Mouse (Mus musculus): ENCODE measurements around the gene Smad6.

- TF ChIP-seq GATA1 (IDR thresholded peaks at IDR 0.05; ENCODE audit: borderline replicate concordance, low read length): no peak
- no peak for TF ChIP-seq CTCF (IDR thresholded peaks at IDR 0.05; ENCODE audit: low read depth, low read length)
- no peak for TF ChIP-seq GATA2 (IDR thresholded peaks at IDR 0.05; ENCODE audit: borderline replicate concordance, low read depth, low read length)
- TF ChIP-seq TAL1 (conservative IDR thresholded peaks at IDR 0.05; ENCODE audit: low read depth, low read length): no peak
Measured at GRCm38 (mm10) chr9:63979275-63979674, 42.6 kb downstream of the Smad6 start.

Data from G1E (cell line).